Mouse (Mus musculus) T-helper 17 cell (primary cell): ENCODE measurements around the gene Efcc1.

Experiments used
- in situ Hi-C, 2 experiments: fragments of 300-600 bp; cut with MboI, MseI; formaldehyde crosslinking; loops; 1 replicate in 1 of 2; 2 replicates in 1 of 2; pipeline ENCODE4 v1.15.1; 2025; ENCODE audit warnings: high pct_unique_total_duplicates in 2 of 2

Gene Efcc1

DNA sequence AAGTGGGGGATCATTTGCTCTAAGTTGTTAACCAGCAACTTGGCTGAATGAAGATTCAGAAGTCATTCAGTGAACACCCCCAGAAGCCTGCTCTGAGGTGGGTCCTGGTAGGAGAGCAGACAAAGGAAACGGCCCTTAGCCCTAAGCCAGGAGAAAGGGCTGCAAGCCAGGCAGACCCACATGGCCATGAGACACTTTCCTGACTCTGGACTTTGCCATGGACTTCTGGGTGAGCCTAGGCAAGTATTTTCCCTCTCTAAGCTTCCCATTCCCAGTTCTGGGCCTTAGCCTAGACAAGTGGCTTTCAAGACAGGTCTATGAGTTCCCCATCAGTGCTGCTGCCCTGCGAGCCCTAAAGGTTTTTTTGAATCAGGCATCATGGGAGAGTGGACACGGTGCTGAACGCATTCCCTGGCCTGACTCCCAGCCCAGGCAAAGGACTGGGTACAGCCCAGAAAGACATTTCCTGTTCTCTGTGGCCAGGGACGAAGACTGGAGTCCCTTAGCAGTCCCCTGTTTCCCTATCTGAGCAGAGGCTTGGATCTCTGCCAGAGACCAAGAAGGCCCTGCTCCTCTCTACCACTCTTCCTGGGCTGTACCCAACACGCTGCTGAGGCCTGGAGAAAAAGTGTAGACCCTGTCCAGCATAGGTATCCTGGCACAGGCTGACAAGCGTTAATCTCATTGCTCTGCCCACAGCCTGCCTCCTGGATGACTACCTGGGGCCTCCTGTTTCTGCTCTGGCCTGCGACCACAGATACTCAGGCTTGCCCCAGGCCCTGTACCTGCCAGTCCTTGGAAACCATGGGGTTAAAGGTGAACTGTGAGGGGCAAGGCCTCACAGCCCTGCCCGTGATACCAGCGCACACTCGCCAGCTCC, 47.9 kb downstream of the Efcc1 start:
- in situ Hi-C loops, result no loop called here

DNA sequence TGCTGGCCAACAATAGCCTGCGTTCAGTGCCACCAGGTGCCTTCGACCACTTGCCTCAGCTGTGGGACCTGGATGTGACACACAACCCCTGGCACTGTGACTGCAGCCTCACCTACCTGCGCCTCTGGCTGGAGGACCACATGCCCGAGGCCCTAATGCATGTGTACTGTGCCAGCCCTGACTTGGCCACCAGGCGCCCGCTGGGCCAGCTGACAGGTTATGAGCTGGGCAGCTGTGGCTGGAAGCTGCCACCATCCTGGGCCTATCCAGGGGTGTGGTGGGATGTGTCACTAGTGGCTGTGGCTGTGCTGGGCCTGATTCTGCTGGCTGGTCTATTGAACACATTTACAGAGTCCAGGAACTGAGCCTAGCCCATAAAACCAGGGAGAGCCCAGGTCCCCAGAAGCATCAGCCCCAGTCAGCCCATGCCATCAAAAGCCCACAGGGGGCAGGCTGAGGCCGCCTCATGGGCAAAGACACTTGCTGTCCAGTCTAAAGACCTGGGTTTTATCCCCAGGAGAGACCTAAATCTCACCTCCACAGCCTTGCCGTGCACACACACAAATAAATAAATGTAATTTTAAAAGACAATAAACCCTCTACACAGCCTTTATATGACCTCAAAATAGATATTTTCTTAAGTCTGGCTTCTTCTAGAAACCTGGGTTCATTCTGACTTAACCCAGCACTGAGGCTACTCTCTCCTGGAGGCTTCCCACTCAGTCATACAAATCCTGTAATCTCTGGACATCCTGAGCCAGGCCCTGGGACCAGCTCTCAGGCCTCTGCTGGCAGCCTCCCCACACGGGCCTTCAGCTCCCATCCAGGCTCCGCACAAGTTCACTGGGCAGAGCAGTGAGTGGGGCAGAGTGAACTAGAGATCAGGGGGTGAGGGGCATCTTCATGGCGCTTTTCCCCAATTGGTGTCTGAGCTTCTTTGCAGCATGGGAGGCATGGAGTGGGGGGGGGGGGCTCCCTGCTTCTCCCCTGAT, 48.8 kb downstream of the Efcc1 start:
- in situ Hi-C loops, result no loop called here

DNA sequence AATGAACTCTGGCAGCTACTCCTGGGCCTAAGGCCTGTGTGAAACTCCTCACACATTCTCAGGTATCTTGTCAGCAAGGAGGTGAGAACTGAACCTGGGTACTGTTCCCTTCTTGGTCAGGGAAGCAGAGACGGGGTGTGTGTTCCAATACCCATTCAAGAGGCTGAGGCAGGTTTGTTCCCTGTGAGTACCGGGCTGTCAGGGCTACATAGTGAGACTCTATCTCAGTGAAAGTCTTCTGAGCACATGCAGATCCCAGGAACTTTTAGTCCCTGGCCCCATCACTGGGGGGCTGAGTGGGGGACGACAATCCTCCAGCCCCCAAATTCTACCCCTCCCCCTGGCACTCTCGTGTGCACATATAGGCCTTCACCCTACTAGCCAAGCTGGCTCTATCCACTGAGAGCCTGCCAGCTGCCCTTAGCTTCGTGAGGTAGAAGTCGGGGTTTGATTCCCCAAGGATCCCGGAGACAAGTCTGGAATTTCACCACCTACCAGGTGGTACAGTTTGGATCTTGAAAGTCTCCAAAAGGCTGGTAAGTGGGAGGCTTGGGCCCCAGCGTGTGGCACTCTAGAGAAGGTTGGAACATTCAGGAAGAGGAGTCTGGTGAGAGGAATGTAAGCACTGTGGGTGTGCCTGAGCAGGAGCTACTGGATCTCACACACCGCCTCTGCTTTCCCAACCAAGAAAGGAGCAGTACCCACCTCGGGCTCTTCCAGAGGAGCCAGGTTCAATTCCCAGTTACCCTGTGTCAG, 50.1 kb downstream of the Efcc1 start:
- in situ Hi-C loops, result no loop called here

DNA sequence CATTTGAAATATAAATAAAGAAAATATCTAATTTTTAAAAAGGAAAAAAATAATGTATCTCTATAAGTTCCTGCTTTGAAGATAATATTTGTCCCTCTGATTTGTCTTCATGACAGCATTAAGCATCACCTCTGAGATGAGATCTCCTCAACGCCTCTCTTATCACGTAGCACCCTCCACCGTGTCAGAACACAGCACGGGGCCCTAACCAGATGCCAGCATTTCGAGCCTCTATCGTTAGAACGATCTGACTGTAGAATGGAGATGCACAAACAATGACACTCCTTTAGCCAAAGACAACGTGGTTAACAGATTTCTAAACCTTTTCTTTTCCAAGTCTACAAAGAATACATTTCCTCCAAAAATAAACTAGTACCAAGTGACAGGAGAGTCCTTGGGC, 53.4 kb downstream of the Efcc1 start:
- in situ Hi-C loops, result no loop called here

DNA sequence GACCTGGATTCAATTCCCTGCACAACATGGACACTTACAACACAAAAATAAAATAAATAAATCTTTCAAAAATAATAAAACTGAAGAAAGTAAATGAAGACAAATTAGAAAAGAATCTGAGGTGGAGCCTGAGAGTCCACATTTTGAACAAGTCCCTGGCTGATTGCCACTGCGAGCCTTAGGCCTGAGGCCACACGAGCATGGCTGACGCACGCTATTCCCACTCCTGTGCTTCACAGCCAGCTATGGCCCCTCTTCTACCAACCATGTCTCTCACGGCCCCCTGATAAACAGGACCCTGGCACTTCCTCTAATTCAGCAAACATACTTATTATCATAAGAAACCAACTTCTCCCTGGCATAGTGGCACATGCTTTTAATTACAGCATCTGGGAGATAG, 56.0 kb downstream of the Efcc1 start:
- in situ Hi-C loops, result no loop called here

DNA sequence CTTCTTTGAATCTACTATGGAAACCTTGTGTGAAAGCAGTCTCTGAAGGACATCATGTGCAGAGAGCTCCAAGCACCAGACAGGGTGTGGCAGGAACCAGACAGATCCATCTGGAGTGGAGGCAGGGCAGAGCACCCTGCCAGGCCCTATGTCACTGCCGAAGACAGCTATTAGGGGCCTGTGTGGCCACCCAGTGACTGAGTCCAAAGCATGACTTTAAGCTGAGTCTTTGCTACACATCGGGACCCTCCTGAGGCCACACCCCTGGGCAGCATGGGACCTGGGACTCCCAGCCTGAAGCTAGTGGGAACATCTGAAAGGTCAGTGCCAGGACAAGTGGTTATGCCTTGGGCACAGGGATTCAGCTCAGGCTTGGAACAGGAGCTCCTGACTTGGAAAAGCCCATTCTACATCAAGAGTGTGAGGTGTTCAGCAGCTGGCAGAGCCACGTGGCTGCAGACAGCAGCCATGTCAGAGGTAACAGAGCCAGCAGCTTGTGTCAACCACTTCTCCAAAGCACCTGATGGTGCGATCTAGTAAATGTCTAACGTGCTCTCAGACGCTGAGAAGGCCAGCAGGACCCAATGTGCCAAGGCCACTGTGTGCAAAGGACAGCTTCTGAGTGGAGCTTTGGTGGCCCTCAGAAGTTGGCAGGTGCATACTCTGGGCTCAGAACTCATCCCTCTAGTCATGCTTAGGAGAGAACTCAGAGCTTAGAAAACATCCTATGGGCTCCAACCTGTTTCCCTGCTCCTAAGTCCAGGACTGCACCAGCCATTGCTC, 56.6 kb downstream of the Efcc1 start:
- in situ Hi-C loops, result no loop called here

DNA sequence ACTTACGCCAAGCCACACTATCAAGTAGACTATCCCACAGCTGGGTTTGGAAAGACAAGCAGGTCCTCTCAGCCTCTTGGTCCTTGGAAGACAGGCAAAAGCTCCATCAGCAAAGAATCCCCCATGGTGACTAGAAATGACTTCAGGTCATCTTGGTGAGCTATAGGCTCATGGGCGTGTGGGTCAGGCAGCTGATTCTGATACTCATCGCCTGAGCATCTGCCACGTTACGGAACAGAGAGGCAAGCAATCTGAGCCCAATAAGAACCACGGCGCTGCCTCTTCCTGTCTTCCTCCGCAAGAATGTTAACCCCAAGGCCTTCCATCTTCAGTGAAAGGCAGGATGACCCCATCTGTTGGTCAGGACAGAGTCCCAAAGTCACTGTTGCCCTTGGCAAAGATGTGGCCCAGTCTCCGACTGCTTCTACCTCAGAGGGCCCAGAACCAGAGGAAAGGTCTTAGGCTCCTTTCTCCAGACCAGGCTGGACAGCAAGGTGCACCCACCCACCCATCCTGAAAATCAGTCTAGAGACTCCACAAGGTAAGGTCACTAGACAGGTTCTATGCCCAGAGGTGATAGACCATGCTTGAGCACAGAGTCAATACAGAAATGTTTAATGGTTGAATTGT, 57.7 kb downstream of the Efcc1 start:
- in situ Hi-C loops, result no loop called here

DNA sequence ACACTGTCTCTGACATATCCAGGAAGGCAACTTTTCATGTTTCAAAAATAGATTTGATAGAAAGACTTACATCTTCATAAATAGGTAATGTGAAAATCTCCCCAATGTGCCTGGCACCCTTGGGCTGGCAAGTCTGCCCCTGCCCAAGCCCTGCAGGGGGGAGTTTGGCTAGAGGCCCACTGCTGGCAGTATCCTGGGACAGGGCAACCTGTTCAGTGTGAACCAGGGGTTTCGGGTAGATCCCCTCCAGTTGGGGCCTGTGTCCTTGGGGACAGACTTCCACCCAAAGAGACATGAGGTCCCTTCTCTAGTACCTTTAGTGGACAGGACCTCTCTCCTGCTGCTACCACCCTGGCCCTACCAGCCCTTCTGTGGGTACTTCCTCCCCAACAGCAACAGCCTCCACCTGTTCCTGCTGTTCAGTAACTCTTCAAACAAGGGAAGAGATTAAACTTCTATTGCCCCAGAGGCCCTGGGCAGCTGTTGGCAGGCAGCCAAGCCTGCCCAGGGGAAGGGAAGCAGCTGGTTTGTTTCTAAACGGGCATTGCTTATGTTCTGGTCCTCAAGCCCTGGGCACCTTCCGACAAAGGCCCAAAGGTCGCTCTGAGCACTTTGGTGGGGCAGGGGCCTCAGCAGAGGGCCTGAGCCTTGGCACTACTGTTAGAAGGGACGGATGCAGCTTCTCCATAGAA, 58.4 kb downstream of the Efcc1 start:
- in situ Hi-C loops, result no loop called here

DNA sequence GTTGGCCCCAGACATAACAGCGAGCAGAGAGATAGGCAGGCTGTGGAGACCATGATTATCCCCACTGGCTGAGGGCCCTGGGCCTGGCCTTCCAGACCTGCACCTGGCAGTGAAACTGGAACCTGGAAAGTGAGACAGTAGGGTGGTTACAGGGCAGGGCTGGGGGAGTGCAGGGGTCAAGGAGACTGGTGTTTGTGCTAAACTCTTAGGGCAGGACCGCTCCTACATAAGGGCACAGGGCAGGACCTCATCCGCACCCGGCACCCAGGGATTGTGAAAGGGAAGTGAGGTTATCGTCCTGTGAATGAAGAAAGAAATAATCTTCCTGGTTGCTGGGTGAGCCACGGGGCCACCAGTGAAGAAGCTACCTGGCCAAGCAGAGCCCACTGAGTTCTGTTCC, 59.1 kb downstream of the Efcc1 start:
- in situ Hi-C loops, result no loop called here

DNA sequence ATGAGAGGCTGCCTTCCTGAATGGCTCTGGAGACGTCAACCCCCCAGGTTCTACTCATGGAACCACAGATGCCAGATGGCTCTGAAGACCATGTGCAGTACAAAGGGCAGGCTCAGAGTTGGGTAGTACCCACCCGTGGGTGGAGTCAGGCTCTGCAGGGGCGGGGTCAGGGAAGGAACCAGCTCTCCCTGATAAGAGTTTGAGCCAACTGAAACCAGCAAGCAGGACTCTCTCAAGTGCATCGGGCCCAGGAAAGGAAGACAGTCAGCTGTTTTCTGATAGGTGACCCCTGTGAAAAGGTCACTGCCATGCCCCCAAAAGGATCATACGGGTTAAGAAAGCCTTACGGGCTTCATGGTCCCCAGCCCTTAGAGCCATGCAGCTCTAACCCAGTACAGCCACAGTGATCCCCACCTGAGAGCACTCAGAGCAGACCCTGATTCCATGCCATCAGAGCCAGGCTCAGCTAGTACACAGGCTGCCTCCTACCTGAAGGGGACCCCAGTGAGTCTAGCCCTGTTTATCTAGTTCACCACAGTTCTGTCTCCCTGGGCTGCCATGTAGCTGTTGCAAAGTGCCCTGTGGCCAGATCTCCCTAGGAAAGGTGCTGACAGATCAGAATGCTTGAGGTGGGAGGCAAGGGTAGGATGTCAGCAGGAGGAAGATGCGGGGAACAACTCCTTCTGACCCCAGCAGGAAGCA, 60.3 kb downstream of the Efcc1 start:
- in situ Hi-C loops, result no loop called here

DNA sequence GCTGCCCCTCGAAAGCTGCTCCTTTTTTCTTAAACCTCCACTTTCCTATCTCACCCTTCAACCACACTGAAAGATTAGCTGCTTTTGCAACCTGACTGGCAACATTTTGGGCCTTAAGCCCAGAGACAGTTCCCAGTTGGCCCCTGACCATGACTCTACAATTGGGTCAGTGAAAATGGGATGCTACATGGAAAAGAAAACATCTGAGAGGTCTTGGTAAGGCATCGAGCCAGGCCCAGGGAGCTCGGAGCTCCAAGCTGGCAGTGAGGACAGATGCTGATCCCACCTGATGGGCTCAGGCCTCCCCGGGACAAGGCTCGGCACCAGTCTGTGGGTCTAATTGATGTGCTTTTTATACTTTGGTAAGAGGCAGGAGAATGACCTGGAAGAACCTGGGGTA, 61.2 kb downstream of the Efcc1 start:
- in situ Hi-C loops, result no loop called here

DNA sequence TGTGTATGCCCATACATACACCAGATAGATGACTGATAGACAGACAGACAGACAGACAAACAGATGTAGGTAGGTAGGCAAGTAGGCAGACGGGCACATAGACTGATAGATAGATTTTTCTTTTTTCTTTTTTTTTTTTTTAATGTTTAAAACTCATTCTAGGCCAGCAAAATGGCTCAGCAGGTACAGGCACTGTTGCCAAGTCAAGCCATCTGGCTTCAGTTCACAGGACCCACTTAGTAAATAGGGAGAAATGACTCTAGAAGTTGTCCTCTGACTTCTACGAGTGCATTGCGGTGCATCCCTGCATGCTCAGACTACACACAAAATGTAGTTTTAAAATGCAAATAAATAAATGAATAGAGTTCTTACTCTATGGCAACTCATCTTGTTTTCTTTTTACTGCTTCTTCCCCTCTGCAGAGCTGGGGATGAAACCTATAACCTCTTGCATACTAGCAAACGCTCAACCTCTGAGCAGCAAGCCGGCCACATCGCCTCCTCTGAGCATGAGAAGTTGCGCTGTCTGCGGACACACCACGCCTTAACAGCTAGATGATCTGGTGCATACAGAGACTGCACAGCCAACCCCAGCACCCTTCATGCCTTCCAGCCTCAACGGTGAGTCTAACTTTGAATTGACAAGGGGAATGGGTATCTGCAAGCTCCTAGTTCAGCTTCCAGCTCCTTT, 63.3 kb downstream of the Efcc1 start:
- in situ Hi-C loops, result no loop called here

DNA sequence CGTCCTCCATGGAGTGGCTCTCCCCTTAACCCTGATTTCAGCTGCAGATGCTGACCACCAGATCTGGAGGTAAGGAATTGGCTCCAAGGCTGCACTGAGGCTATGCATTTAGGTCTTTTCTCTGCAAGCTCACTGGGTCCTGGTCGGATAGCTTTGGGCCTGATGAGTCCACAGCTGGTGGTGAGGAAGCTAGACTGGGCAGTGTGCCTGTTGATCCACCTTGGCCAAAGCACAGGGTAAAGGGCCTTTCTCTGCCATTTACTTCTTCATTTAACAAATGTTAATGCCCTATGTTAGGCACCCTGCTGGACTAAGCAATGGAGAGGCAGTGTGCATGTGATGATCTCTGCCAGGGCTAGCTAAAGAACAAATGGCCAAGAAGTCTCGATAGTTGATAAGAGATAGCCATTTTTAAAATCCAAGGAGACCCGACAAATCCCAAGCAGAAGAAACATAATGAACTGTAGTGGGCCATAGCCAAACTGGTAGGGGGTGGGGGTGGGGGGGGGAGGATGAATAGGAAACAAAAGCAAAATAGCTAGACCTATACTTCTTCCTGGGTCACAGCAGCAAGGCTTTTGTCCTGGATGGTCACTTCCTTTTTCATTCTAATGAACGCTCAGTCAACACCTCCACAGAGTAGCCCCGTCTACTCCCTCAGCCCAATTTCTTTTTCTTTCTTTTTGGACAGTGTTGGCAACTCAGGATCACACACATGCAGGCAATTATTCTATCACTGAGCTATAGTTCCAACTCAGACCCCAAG, 64.9 kb downstream of the Efcc1 start:
- in situ Hi-C loops, result no loop called here

DNA sequence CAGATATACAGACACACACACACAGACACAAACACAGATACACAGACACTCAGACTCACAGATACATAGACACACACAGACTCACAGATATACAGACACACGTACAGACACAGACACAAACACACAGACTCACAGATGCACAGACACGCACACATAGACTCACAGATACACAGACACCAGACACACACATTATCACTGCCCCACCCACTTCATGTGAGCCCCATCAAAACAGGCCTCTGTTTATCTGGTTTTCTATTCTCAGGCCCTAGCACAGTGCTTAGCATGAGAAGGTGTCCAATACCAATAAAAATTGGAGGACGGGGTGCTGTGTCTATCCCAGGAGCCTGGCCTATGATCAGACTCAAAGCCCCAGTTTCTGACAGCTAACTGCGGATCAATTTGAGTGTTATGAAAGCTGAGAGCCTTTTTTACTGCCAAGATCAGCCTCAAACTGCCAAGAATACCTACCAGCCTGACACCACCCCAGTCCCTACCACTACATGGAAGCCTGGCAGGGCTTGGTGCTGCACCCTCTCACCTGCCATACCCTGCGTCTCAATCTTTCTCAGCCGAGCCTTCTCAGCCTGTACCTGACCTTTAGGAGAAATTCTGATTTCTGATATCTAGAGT, 65.7 kb downstream of the Efcc1 start:
- in situ Hi-C loops, result no loop called here

DNA sequence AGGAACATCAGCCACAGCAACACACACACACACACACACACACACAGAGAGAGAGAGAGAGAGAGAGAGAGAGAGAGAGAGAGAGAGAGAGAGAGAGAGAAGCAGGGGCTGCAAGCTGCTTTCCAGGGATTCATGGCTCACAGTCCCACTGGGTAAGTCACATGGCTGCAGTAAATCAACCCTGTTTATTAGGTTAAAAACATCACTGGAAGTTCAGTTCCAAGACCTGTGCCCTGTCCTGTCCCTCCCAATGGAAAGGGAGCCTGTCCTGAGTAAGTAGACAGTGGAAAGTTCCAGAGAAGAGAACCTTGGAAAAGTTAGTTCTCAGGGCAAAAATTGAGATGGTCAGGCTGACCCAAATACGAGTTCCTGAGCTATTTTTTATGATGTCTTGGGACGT, 66.7 kb downstream of the Efcc1 start:
- in situ Hi-C loops, result no loop called here

DNA sequence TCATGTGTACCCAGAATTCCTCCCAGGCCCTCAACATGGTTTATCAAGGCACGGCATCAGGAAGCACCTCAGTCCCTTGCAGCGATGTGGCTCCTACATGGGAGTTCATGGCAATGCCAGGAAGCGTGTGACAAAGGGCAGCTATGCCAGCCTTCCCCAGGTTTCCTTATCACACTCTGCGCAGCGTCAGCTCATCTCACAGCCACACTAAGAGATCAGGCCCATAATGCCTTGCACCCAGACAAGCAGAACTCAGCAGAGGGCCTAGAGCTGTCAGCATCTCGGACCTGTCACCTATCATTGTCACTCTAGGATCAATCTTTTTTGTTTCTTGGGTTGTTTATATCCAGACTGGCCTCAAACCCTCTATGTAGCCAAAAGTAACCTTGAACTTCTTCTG, 68.9 kb downstream of the Efcc1 start:
- in situ Hi-C loops, result no loop called here

DNA sequence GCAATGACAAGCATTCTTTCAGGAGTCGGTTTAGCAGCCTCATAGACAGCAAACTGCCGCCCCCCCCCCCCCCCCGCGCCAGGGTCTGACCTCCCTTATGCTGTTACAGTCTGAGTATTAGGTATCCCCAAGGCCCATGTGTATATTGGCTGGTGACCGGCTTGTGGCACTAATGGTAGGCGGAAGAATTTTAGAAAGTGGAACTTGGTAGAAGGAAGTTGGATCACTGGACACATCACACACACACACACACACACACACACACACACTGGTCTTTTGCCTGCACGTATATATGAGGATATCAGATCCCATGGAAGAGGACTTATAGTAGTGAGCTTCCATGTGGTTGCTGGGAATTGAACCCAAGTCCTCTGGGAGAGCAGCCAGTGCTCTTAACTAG, 71.8 kb downstream of the Efcc1 start:
- in situ Hi-C loops, result loop anchor here in 1 of 2 experiments (5.0 kb wide), 1 partner anchor 245 kb away; no protein-coding TSS in a partner anchor
